Mouse (Mus musculus) E14TG2a.4 (cell line): ENCODE measurements around the gene Gpr183.

Source experiments
- H3K27me3 ChIP-seq: 2 replicates; pipeline ENCODE4 v1.6.1; 2014; ENCODE audit warnings: low read length, control low read depth; ENCODE audit not compliant: insufficient read depth
- H3K36me3 ChIP-seq: 2 replicates; pipeline ENCODE4 v1.6.1; 2014; ENCODE audit warnings: low read length, control low read depth; ENCODE audit not compliant: insufficient read depth
- H3K4me1 ChIP-seq: replicated peaks from 2 replicates; pipeline ENCODE4 v1.6.1; 2014; ENCODE audit warnings: low read depth, low read length, control low read depth
- H3K4me3 ChIP-seq: replicated peaks from 2 replicates; pipeline ENCODE4 v1.5.1; 2014; ENCODE audit warnings: mild to moderate bottlenecking, low read length
- H3K9me3 ChIP-seq: 2 replicates; pipeline ENCODE4 v1.6.1; 2014; ENCODE audit warnings: low read length, control low read depth
- CTCF ChIP-seq: conservative IDR thresholded peaks from 2 replicates; pipeline ENCODE4 v1.5.1; 2014; ENCODE audit warnings: low read length
- NANOG ChIP-seq: IDR thresholded peaks from 2 replicates; pipeline ENCODE4 v1.6.1; 2014; ENCODE audit warnings: borderline replicate concordance, low read length, mixed read lengths
- POU5F1 ChIP-seq: IDR thresholded peaks from 2 replicates; pipeline ENCODE4 v1.6.1; 2014; ENCODE audit warnings: low read length, borderline replicate concordance

Gpr183 gene

DNA sequence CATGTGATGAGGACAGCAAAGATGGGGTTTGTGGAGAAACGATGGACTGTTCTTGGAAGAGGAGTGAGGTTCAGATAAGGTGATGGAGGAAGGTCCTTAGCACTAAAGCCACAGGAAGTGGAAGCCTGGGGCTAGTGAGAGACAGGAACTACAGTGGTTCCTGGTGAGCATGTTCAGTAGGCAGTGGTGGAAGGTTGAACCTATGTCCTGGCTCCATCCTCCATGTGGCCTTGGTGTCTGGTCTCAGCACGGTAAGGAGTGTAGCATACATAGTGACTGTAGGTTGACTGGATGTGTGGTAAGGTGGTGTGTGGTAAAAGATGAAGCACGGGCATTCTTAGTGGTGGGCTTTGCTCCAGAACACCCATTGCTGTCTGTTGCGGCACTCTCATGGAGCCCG lies 15.1 kb downstream of the Gpr183 start:
- H3K9me3 ChIP-seq, result no peaks in the 10 kb centered on the region
- peaks cover 16% of the 10 kb centered on the region for H3K36me3 ChIP-seq
- TF ChIP-seq CTCF (no peak), NANOG (no peak), POU5F1 (no peak)
- peaks cover 46% of the 10 kb centered on the region for H3K4me1 ChIP-seq
- no peaks in the 10 kb centered on the region for H3K27me3 ChIP-seq
- H3K4me3 ChIP-seq, result no peak overlapping the region

DNA sequence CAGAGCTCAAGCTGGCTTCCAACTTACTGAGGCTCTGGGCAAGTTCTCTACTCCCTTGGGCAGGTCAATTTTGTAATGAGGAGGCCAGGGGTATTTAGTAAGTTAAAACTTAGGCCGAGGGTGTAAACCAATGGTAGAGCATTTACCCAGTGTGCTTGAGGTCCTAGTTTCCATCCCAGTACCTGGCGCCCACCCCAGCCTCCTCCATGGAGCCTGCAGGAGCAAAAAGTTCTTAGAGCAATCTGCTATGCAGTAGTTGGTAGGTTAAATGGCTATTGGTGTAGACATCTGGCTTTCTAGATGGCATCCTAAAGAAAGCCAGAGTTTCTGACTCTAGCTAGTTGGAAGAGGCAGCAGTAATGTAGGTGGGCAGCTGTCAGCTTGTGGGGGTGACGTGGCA lies 15.6 kb downstream of the Gpr183 start:
- Histone ChIP-seq H3K4me3 (no peak overlapping the region), H3K27me3 (no peaks in the 10 kb centered on the region), H3K36me3 (peaks cover 11% of the 10 kb centered on the region), H3K9me3 (no peaks in the 10 kb centered on the region), H3K4me1 (peaks cover 46% of the 10 kb centered on the region)
- no peak for TF ChIP-seq CTCF
- no peak for TF ChIP-seq NANOG
- no peak for TF ChIP-seq POU5F1

DNA sequence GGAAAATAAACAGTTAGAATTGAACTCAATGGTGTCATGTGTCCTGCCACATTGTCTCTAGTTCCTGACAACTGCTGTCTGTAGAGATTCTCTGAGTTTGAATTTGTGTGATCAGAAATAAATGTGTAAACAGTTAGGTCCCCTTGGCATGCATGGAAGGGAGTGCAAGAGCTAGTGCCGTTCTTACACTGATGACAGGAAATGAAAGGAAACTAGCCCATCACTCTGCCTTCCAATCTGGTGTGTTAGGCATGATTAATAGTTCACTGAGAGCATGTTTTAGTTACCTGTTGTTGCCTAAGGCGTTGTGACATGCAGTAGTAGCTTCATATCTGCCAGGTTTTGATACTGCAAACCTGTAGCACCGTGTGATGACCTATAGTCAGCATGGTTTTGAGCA lies 17.0 kb downstream of the Gpr183 start:
- no peak for TF ChIP-seq POU5F1
- no peak for TF ChIP-seq CTCF
- TF ChIP-seq NANOG, result no peak
- Histone ChIP-seq H3K4me1 (peaks cover 42% of the 10 kb centered on the region), H3K4me3 (no peak overlapping the region), H3K36me3 (peaks cover 6% of the 10 kb centered on the region; the same call in 1 of the 2 replicates), H3K27me3 (no peaks in the 10 kb centered on the region), H3K9me3 (0 out of 2 replicates have a peak, but pooled peaks cover 3% of the 10 kb centered on the region)

DNA sequence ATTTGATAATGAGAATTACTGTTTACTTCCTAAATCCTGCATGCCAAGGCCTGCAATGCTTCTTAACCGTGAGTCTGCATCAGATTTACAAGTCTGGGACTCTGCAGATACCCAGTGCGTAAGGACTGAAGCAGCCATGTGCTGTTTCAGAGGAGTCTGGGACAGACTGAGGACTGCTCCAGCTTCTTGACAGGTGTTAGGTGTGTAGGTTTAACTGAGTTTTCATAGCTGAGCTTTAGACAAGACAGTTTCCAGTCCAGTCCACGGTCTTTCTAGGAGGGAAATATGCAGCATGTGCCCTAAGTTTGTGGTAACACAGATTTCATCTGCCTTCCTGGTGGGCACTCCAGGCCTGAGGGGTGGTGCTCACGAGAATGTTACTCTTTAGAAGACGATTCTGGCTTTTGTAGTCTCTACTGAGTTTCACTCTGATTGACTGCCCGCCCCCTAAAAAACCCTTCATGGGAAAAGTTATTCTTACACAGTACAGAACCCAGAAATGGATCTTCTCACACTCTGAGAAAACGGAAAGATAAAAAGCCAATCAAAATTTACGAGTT lies 17.7 kb downstream of the Gpr183 start:
- Histone ChIP-seq H3K4me3 (peak overlapping the region; percentile 30), H3K9me3 (0 out of 2 replicates have a peak, but pooled peaks cover 3% of the 10 kb centered on the region), H3K27me3 (no peaks in the 10 kb centered on the region), H3K4me1 (peaks cover 42% of the 10 kb centered on the region), H3K36me3 (peaks cover 6% of the 10 kb centered on the region; the same call in 1 of the 2 replicates)
- TF ChIP-seq NANOG (no peak), CTCF (no peak), POU5F1 (no peak)

DNA sequence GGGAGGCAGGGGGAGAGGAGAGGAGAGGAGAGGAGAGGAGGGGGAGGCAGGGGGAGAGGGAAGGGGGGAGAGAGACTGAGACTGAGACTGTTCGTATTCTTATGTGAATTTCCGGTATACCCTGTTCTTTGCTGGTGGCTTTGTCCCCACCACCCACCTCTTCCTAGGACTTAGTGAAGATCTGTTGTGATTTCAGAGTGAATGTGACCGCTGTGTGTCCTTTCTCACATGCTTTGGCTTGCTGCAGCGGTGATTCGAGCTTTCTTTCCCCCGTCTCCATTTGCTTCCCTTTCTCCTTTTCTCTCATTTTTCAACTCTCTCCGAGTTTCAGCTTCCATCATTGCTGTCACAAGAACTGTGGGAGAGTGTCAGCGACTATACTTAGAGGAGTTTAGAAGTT lies 18.3 kb downstream of the Gpr183 start:
- Histone ChIP-seq H3K27me3 (no peaks in the 10 kb centered on the region), H3K36me3 (peaks cover 6% of the 10 kb centered on the region; the same call in 1 of the 2 replicates), H3K4me1 (peaks cover 36% of the 10 kb centered on the region), H3K4me3 (peak overlapping the region; percentile 30), H3K9me3 (0 out of 2 replicates have a peak, but pooled peaks cover 3% of the 10 kb centered on the region)
- TF ChIP-seq POU5F1 (no peak), NANOG (no peak), CTCF (no peak)

DNA sequence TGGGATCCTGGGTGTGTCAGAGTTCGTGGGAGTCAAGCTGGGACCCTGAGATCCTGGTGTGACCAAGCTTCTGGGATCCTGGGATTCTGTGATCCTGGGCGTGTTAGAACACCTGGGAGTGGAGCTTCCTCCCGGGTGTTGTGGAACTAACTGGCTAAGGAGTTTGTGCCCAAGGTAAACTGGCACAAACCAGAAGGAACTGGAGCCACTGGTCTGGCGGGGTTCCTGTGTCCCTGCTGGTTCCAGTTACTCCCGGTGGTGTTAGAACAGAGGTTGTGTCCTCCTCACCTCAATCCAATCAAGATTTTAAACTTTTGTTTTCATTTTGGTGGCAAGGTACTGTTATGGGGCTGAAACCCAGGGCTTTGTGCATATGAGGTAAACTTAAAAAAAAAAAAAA lies 18.9 kb downstream of the Gpr183 start:
- Histone ChIP-seq H3K36me3 (peaks cover 6% of the 10 kb centered on the region; the same call in 1 of the 2 replicates), H3K4me3 (0 out of 2 replicates have a peak overlapping the region, but pooled peaks have one; percentile 17), H3K9me3 (0 out of 2 replicates have a peak, but pooled peaks cover 3% of the 10 kb centered on the region), H3K4me1 (peaks cover 31% of the 10 kb centered on the region), H3K27me3 (no peaks in the 10 kb centered on the region)
- TF ChIP-seq NANOG (no peak), POU5F1 (no peak), CTCF (no peak)

DNA sequence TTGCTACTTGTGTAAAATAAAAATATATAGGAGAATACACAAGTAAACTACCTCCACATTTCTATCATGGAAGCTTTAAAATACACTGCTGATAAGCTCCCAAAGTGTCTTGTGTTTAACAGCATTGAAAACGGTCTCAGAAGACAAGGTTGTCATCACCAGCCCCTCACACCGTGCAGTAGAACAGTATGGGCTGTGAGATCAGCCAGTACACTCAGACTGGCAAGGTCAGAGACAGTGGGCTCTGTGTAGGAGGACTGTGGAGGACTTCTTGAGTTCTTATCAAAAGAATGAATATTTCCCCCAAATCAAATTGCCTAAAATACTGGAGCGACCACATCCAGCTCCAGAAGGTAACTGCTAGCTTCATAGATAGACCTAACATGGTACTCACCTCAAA lies 25.4 kb downstream of the Gpr183 start:
- Histone ChIP-seq H3K4me3 (no peak overlapping the region), H3K4me1 (peaks cover 14% of the 10 kb centered on the region), H3K36me3 (peaks cover 12% of the 10 kb centered on the region; the same call in 1 of the 2 replicates), H3K9me3 (peaks cover 12% of the 10 kb centered on the region), H3K27me3 (no peaks in the 10 kb centered on the region)
- TF ChIP-seq NANOG, result no peak
- TF ChIP-seq POU5F1, result no peak
- no peak for TF ChIP-seq CTCF

DNA sequence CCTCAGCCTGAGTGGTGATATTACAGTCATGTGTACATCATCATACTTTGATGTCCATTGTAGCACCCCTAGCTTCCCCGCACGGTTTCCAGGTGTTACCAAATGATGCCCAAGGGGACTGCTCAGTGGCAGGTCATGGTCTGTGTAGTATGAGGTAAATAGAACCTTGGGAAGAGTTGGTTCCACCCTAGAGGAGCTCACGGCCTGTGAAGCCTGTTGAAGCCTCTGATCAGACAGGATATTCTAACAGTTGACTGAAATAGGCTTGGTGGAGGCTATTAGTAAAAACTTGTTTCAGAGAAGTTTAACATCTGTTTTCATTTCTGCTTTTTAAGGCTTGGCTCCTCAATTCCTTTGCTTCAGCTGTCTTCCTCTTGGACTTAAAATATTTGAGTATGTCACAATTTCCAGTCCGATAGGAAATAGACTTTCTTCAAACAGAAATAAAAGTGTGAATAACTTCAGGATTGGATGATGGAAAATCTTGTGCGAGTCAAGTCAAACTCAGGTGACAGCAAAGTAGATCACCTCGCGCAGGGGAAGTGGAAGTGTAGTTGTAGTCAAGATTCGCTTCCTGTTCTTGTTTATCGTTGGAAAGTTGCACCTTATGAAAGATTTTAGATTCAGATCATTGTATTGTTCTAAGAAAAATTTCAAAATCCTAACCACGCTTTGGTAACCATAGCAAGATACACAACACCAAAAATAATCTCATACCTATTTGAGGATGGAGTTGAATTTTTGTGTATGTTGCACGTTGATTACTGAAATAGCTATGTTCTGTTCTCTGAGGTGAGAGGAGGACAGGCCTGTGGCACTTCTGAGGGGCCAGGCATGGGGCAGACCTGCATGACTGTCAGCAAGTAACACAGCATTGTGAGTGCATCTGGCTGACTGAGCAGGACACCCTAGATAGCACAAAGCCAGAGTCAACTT lies 26.5 kb downstream of the Gpr183 start:
- TF ChIP-seq POU5F1, result no peak
- TF ChIP-seq CTCF, result no peak
- TF ChIP-seq NANOG, result no peak
- Histone ChIP-seq H3K36me3 (peaks cover 22% of the 10 kb centered on the region), H3K4me3 (no peak overlapping the region), H3K27me3 (no peaks in the 10 kb centered on the region), H3K4me1 (peaks cover 22% of the 10 kb centered on the region), H3K9me3 (peaks cover 9% of the 10 kb centered on the region)
